Mouse (Mus musculus): ENCODE results near the gene Ccdc57.
A peak's percentile ranks its signal among the peaks of the same experiment; 100 is the strongest.
"Not testable (repeated sequence)": the region's sequence is repeated elsewhere in the genome, so short reads cannot be mapped to it uniquely, and the experiment has no call there.

Gene Ccdc57

DNA sequence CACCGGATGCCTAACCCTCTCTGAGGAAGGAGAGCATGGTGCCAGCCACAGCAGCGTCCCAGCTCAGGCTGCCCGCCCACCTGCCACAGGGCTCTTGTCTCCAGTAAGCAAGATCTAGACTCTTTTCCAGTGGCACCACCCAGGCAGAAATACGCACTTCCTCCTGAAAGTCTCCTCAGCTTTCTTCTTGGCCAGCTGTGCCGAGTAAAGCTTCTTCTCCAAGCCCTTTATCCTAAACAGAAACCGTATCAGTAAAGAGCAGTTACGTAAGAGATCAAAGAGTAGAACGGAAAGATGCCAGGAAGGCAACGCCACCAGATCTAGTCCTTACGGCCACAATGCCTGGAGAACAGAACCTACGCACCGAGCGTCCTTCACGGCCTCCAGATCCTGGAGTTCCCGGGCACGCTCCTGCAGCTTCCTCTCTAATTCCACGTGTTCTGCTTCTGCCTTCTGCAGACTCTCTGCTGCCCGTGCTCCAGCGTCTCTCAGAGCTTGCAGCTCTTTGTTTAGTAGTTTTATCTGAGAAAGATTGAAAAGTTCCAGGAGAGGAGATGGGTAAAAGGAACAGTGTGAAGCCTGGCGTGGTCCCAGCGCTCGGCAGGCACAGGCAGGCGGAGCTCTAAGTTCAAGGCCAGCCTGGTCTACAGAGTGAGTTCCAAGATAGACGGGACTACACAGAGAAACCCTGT, 29.4 kb downstream of the Ccdc57 start:
- no peak for DNase-seq (ENCODE audit: low spot score in 2 of 2)

DNA sequence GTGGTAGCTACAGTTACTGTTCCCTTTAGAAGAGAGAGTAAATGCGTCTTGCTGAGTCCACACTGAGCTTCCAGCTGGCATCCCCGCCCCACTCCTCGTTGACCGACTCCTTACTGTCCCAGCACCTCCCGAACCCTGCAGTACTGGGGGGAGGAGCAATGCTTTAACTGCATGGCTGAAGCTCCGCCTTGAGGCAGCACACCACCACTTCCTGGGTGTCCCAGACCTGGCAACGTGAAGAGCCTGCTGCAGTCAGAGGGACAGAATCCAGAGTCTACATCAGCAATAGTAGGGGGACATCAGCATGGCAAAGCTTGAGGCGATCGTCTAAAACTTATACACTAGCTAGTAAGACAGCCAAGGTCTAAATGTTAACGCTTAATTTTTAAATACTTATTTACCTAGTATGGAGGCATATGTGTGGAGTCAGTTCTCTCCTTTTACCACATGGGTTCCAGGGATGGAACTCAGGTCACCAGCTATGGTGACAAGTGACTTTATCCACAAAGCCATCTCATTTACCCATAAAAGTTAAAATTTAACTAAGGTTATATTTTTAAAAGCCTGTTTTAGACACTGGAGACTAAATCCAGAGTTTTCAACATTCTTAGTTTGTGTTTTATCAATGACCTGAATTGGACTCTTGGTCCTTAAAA, 30.1 kb downstream of the Ccdc57 start:
- no peak for DNase-seq (ENCODE audit: low spot score in 2 of 2)

DNA sequence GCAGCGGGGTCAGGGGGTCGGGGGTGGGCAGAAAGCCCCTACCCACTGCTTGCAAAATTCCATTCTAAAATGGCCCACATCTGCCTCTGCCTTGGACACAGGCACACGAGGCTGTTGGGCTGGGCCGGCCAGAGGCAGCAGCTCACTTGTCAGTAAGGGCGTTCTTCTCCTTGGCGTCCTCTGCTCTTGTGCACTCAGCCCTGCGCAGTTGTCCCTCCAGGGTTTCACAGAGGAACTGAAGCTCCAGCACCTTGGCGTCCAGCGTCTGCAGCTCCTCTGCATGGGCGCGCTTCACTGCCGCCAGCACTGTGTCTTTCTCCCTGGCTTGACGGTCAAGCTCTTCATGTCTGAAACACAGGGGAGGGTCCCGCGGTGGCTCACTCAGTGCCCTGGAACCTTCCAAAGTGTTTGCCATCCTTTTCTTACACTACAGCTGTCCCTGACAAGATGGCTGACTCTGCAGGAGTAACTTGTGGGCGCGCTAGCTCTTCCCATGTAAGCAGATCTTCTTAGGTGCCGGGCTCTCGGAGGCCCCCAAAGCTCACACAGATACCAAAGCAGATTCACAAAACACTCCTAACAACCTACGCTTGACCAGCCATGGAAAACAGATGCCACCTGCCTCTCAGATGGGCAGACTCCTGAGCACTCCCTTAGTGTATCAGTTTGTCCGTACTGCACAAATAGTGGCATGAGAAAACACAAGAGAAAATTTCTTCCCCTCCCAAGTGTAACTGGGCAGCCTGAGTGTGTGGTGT, 30.8 kb downstream of the Ccdc57 start:
- DNase-seq (ENCODE audit: low spot score in 2 of 2), result no peak

DNA sequence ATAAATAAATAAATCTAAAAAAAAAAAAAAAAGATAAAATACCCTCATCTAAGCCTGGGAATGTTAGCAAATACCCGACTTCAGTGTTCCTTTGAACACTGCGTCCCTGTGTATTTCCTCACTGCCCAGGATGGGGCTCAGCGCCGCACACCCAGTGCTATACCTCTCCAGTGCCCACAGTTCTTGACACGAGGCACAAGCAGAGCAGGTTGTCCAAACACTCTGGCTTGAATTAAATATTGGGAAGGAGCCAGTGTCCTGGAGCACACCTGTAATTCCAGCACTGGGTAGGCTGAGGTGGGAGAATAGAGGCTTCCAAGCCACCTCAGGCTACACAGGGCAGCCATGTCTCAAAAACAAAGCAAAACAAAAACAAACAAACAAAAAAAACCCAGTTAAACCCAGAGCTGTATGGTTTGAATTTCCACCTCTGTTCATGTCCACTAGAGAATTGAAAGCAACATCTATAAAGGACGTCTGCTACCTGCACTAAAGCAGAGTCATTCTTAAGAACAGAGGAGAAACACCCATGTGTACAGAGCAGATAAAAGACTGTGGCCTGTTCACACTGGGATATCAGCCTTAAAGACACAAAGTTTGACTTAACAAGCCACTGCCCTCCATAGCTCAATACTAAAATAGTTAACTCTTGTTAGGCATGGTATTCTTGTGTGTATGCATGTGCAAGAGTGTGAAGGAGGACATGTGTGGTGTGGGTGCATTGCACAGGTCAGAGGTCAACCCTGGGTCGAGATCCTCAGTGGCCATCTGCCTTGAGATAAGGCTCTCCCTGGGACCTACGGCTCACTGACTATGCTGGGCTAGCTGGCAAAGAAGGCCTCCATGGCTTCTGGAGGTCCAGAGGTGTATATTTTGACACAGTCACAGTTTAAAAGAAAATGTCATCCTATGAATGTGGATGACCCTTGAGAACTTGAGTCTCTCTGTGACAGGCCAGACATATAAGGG, 32.1 kb downstream of the Ccdc57 start:
- DNase-seq (ENCODE audit: low spot score in 2 of 2), result no peak

- no peak for DNase-seq (ENCODE audit: low spot score in 2 of 2)
These were observed 34.5 kb downstream of the Ccdc57 start for GRCm38 (mm10) chr11:120898114-120898548.

- DNase-seq (ENCODE audit: low spot score in 2 of 2), result no peak
These were observed 37.2 kb downstream of the Ccdc57 start for GRCm38 (mm10) chr11:120895441-120895840.

GRCm38 (mm10) chr11:120894397-120894796, 38.3 kb downstream of the Ccdc57 start:
- DNase-seq (ENCODE audit: low spot score in 2 of 2), result no peak

DNA sequence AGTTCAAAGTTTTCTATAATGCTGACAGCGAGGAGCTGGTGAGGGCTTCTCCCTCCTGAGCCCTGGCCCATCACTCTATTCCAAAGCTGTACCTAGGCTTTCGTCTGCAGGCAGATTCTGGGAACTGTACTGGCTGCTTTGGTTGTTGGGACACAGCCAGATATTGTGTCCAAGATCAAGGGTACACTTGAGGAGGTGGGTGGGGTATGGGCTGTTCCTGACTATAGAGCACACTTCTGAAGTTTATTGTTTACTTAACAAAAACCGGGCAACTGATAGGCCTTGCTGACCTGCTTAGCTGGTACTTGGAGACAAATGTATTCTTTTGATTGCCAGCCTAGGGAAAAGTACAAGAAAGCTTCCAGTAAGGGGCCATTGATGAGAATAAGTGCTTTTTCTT, 43.5 kb downstream of the Ccdc57 start:
- no peak for DNase-seq (ENCODE audit: low spot score in 2 of 2)

- DNase-seq (ENCODE audit: low spot score in 2 of 2), result no peak
These were observed 44.0 kb downstream of the Ccdc57 start for GRCm38 (mm10) chr11:120888718-120889117.

DNA sequence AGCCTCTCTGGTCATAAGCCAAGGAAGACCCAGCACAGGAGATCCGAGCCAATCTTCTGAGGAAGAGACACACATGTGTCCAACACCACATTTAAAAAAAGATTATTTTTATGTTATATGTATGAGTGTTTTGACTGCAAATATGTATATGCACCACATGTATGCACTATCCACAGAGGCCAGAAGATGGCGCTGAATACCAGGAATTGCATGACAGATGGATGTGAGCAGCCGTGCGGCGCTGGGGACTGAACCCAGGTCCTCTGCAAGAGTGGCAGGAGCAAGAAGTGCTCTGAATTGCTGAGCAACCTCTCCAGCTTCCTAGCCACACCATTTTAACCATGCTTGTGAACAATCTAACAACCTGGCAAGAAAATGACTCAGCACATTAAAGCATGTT, 45.2 kb downstream of the Ccdc57 start:
- DNase-seq (ENCODE audit: low spot score in 2 of 2), result no peak

DNA sequence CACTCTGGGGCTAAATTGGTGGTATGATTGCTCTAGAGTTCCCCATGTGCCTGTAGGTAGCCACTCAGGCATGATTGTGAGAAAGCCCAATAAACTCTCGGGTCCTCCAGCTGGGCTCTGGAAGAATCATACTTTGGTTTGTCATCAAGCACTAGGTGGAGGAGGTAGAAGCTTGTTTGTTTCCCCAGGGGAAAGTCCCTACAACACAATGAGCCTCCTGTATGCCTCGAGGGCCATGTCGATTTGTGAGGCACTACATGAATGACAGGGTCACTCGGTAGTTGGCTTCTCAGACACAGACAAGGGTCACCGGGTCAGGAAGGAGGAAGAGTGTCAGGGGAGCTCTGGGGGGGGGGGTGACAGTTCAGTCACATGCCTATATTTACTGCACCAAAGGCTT, 46.2 kb downstream of the Ccdc57 start:
- DNase-seq (ENCODE audit: low spot score in 2 of 2), result no peak

- no peak for DNase-seq (ENCODE audit: low spot score in 2 of 2)
These were observed 49.1 kb downstream of the Ccdc57 start for GRCm38 (mm10) chr11:120883601-120884000.

GRCm38 (mm10) chr11:120882931-120883330, 49.7 kb downstream of the Ccdc57 start:
- no peak for DNase-seq (ENCODE audit: low spot score in 2 of 2)

GRCm38 (mm10) chr11:120873206-120873605, 59.5 kb downstream of the Ccdc57 start:
- no peak for DNase-seq (ENCODE audit: low spot score in 2 of 2)

DNA sequence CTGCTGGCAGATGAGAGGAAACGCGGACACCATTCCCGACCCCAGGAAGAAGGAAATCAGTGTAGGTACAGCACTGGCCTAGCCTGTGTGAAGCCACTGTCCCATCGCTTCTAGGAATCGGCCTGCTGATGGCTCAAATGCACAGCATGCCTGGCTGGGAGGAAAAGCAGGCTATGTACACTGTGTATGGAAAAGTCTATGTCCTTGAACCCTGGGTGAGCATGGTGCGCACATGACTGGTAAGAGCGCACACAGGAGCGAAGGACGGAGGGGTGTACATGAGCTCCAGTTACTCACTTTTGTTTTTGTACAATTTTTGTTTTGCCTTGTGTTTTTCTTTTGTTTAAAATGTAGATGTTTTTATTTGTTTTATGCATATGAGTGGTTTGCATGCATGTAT, 61.2 kb downstream of the Ccdc57 start:
- no peak for DNase-seq (ENCODE audit: low spot score in 2 of 2)

GRCm38 (mm10) chr11:120865816-120866215, 66.9 kb downstream of the Ccdc57 start:
- no peak for DNase-seq (ENCODE audit: low spot score in 2 of 2)

DNA sequence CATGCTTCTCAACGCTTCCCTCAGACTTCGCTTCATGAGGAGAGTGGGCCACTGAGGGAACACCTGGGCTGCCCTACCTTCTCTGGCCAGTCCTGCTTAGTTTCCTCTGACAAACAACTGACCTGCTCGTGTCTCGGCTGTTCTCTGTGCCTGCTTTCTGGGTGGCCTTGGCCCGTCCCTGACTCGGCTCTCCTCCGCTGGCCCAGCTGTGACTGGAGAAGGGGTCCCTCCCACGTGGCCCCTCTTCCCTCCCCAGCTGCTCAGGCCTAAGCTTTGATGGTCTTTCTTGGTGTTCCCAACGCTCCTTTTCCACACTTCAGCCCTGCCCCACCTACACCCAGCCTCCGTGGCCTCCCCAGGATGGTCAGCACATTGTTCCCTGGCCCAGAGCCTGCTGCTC, 69.9 kb downstream of the Ccdc57 start:
- no peak for DNase-seq (ENCODE audit: low spot score in 2 of 2)

DNA sequence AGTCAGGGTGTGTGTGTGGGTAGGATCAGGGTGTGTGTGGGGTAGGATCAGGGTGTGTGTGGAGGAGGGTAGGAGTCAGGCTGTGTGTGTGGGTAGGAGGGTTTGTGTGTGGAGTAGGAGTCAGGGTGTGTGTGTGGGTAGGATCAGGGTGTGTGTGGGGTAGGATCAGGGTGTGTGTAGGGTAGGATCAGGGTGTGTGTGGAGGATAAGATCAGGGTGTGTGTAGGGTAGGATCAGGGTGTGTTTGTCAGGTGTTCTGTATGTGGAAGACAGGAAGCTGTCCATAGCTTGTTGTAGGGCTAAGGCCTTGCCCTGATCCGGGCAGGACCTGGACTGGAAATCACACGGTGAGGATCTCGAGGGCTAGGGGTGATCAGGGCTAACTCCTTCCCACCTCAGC, 76.7 kb downstream of the Ccdc57 start:
- not testable (repeated sequence) for DNase-seq (ENCODE audit: low spot score in 2 of 2)

- DNase-seq (ENCODE audit: low spot score in 2 of 2), result peak in 1 of 2 experiments; percentile 26
These were observed 78.9 kb downstream of the Ccdc57 start for GRCm38 (mm10) chr11:120853788-120854187.

- no peak for DNase-seq (ENCODE audit: low spot score in 2 of 2)
These were observed 79.5 kb downstream of the Ccdc57 start for GRCm38 (mm10) chr11:120853158-120853557.

GRCm38 (mm10) chr11:120852083-120852935, 80.4 kb downstream of the Ccdc57 start:
- DNase-seq (ENCODE audit: low spot score in 2 of 2), result no peak

Data from natural killer cell, adult 2 months (primary cell).